Mouse (Mus musculus): ENCODE measurements around the gene Hsdl1.

DNA sequence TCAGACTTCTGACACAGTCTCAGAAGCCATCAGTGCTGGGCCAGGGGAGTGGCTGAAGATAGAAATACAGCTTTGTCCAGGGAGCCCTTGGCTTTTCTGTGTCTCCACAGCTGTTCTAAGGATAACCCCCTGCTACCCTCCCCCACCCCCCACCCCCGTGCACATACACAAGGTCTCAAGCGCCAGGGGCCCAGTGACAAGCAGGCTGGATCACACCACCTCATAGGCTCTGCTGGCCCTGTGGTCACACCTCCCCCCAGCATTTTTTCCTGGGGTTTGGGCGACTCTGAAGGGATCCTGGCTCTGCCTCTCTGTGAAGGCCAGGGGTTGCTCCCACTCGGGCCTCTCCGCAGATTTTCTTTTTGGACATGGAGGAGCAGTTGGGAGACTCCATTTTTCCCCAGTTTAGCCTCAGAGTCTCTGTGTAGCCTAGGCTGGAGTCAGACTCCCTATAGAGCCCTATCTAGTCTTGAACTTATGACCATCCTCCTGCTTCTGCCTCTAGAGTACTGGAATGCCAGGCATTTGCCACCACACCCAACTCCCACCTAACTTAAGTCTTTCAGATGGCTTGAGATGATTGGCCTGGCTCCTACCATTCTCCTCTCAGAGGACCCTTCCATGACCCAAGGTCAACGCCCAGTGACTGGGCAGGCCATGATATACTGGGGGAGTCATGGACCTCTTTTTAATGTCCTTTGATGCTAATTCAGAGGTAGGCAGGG is 45.3 kb upstream of the Hsdl1 start:
- TF ChIP-seq GATA1 (IDR thresholded peaks at IDR 0.05; ENCODE audit: borderline replicate concordance, low read length) (no peak), FLI1 (IDR thresholded peaks at IDR 0.05; ENCODE audit: low read length) (no peak)
